Mouse (Mus musculus) myocyte (in vitro differentiated cells): ENCODE data around the gene Egflam.

Experiments used
- CEBPB ChIP-seq: IDR thresholded peaks from 2 replicates; pipeline ENCODE4 v1.6.1; 2011; ENCODE audit warnings: mild to moderate bottlenecking, moderate library complexity; ENCODE audit not compliant: poor library complexity, insufficient read depth, severe bottlenecking
- E2F4 ChIP-seq: IDR thresholded peaks from one replicate; pipeline ENCODE4 v1.6.1; 2011; ENCODE audit warnings: mild to moderate bottlenecking, control low read depth, moderate library complexity; ENCODE audit not compliant: insufficient read depth
- MAX ChIP-seq: IDR thresholded peaks from one replicate; pipeline ENCODE4 v1.6.1; 2011; ENCODE audit warnings: low read depth, mild to moderate bottlenecking, control low read depth
- POLR2A ChIP-seq: IDR thresholded peaks from one replicate; pipeline ENCODE4 v1.6.1; 2011; ENCODE audit warnings: low read depth, mild to moderate bottlenecking, control low read depth, moderate library complexity; ENCODE audit not compliant: insufficient read length
- POLR2AphosphoS2 ChIP-seq: IDR thresholded peaks from one replicate; pipeline ENCODE4 v1.6.1; 2011; ENCODE audit warnings: low read depth, control low read depth; ENCODE audit not compliant: insufficient read length
- TCF12 ChIP-seq: IDR thresholded peaks from one replicate; pipeline ENCODE4 v1.6.1; 2011; ENCODE audit warnings: mild to moderate bottlenecking, control low read depth; ENCODE audit not compliant: poor library complexity, insufficient read depth, severe bottlenecking
- TCF3 ChIP-seq: IDR thresholded peaks from one replicate; pipeline ENCODE4 v1.6.1; 2011; ENCODE audit warnings: low read depth, control low read depth; ENCODE audit not compliant: insufficient read length
- USF1 ChIP-seq: IDR thresholded peaks from one replicate; pipeline ENCODE4 v1.6.1; 2011; ENCODE audit warnings: low read depth, mild to moderate bottlenecking, control low read depth, moderate library complexity

- TF ChIP-seq POLR2AphosphoS2 (no peak), POLR2A (no peak), MAX (no peak), CEBPB (no peak), E2F4 (no peak), TCF3 (no peak), USF1 (no peak), TCF12 (peak; percentile 5)
These were observed 164.7 kb downstream of the Egflam start for GRCm38 (mm10) chr15:7233393-7234090.
